Mouse (Mus musculus): Measurements from ENCODE around the gene Tmem209. TPM values are rescaled to one million over a fixed set of nuclear protein-coding genes. Genes with fewer than 3 reads are reported as not detected.
A peak's percentile ranks its signal among the peaks of the same experiment; 100 is the strongest.

Tmem209 gene
- polyA plus RNA-seq, 1 experiment from 2014 or later, result 12.6 TPM

- H3K36me3 ChIP-seq (replicated peaks; ENCODE audit: insufficient read depth, low read length), result peaks cover 53% of the 10 kb centered on the region
Observed at GRCm38 (mm10) chr6:30499049-30499448, 10.5 kb downstream of the Tmem209 start.

GRCm38 (mm10) chr6:30486504-30486903, 23.1 kb downstream of the Tmem209 start:
- Histone ChIP-seq H3K36me3 (replicated peaks; ENCODE audit: insufficient read depth, low read length) (peaks cover 77% of the 10 kb centered on the region), H3K27ac (ENCODE audit: low read depth) (no peak overlapping the region), H3K9me3 (ENCODE audit: low read length) (no peaks in the 10 kb centered on the region), H3K27me3 (ENCODE audit: insufficient read depth, low read length) (no peaks in the 10 kb centered on the region), H3K9ac (replicated peaks) (no peak overlapping the region), H3K4me1 (ENCODE audit: insufficient read depth) (no peaks in the 10 kb centered on the region), H3K4me2 (ENCODE audit: low read depth, low read length) (no peak overlapping the region), H3K4me3 (ENCODE audit: low read depth, low read length) (no peak overlapping the region)
- TF ChIP-seq EP300 (IDR thresholded peaks at IDR 0.05; ENCODE audit: low read depth) (no peak), CTCF (IDR thresholded peaks at IDR 0.05; ENCODE audit: low read depth) (no peak)
- ATAC-seq (no peak), DNase-seq (no peak)
- 86% methylated on average over 6 of the region's 6 CpGs for whole genome bisulfite sequencing (ENCODE audit: insufficient replicate concordance)

More at GRCm38 (mm10) chr6:30499049-30499448, 10.5 kb downstream of the Tmem209 start:
- no peak for ATAC-seq
- Histone ChIP-seq H3K4me3 (ENCODE audit: low read depth, low read length) (no peak overlapping the region), H3K9ac (replicated peaks) (no peak overlapping the region), H3K27me3 (ENCODE audit: insufficient read depth, low read length) (no peaks in the 10 kb centered on the region), H3K27ac (ENCODE audit: low read depth) (no peak overlapping the region), H3K4me2 (ENCODE audit: low read depth, low read length) (no peak overlapping the region), H3K9me3 (ENCODE audit: low read length) (no peaks in the 10 kb centered on the region), H3K4me1 (ENCODE audit: insufficient read depth) (no peaks in the 10 kb centered on the region)
- no peak for DNase-seq
- 41% methylated on average over 3 of the region's 3 CpGs for WGBS (ENCODE audit: insufficient replicate concordance)
- TF ChIP-seq CTCF (IDR thresholded peaks at IDR 0.05; ENCODE audit: low read depth), result no peak
- no peak for TF ChIP-seq EP300 (IDR thresholded peaks at IDR 0.05; ENCODE audit: low read depth)

- no peak for TF ChIP-seq EP300 (IDR thresholded peaks at IDR 0.05; ENCODE audit: low read depth)
- no peak for TF ChIP-seq CTCF (IDR thresholded peaks at IDR 0.05; ENCODE audit: low read depth)
- WGBS (ENCODE audit: insufficient replicate concordance), result 89% methylated on average over 2 of the region's 2 CpGs
- Histone ChIP-seq H3K4me2 (ENCODE audit: low read depth, low read length) (no peak overlapping the region), H3K4me1 (ENCODE audit: insufficient read depth) (peaks cover 3% of the 10 kb centered on the region; the same call in 1 of the 2 replicates), H3K36me3 (replicated peaks; ENCODE audit: insufficient read depth, low read length) (peaks cover 84% of the 10 kb centered on the region), H3K9me3 (ENCODE audit: low read length) (no peaks in the 10 kb centered on the region), H3K9ac (replicated peaks) (no peak overlapping the region), H3K27ac (ENCODE audit: low read depth) (no peak overlapping the region), H3K27me3 (ENCODE audit: insufficient read depth, low read length) (no peaks in the 10 kb centered on the region), H3K4me3 (ENCODE audit: low read depth, low read length) (no peak overlapping the region)
- no peak for ATAC-seq
- no peak for DNase-seq
Observed at GRCm38 (mm10) chr6:30482908-30483307, 26.7 kb downstream of the Tmem209 start.

- no peak overlapping the region for H3K4me2 ChIP-seq (ENCODE audit: low read depth, low read length)
- H3K4me1 ChIP-seq (ENCODE audit: insufficient read depth), result peaks cover 8% of the 10 kb centered on the region; the same call in 1 of the 2 replicates
- 91% methylated on average over 3 of the region's 3 CpGs for WGBS (ENCODE audit: insufficient replicate concordance)
- no peak overlapping the region for H3K9ac ChIP-seq (replicated peaks)
- no peak for DNase-seq
- H3K4me3 ChIP-seq (ENCODE audit: low read depth, low read length), result no peak overlapping the region
- ATAC-seq, result no peak
- no peaks in the 10 kb centered on the region for H3K9me3 ChIP-seq (ENCODE audit: low read length)
- H3K27me3 ChIP-seq (ENCODE audit: insufficient read depth, low read length), result no peaks in the 10 kb centered on the region
- H3K36me3 ChIP-seq (replicated peaks; ENCODE audit: insufficient read depth, low read length), result peaks cover 53% of the 10 kb centered on the region
- no peak overlapping the region for H3K27ac ChIP-seq (ENCODE audit: low read depth)
- TF ChIP-seq CTCF (IDR thresholded peaks at IDR 0.05; ENCODE audit: low read depth), result no peak
- TF ChIP-seq EP300 (IDR thresholded peaks at IDR 0.05; ENCODE audit: low read depth), result no peak
Observed at GRCm38 (mm10) chr6:30479418-30479817, 30.2 kb downstream of the Tmem209 start.

- H3K27ac ChIP-seq (ENCODE audit: low read depth), result no peak overlapping the region; the same call in 1 of the 2 replicates
- peak; percentile 68 for ATAC-seq
- WGBS (ENCODE audit: insufficient replicate concordance), result 62% methylated on average over 6 of the region's 6 CpGs
Observed at GRCm38 (mm10) chr6:30477784-30478183, 31.8 kb downstream of the Tmem209 start.

GRCm38 (mm10) chr6:30477210-30477714, 32.3 kb downstream of the Tmem209 start:
- DNase-seq, result no peak
- Histone ChIP-seq H3K4me3 (ENCODE audit: low read depth, low read length) (no peak overlapping the region), H3K4me1 (ENCODE audit: insufficient read depth) (peaks cover 8% of the 10 kb centered on the region; the same call in 1 of the 2 replicates), H3K36me3 (replicated peaks; ENCODE audit: insufficient read depth, low read length) (peaks cover 34% of the 10 kb centered on the region), H3K27me3 (ENCODE audit: insufficient read depth, low read length) (no peaks in the 10 kb centered on the region), H3K9ac (replicated peaks) (no peak overlapping the region), H3K27ac (ENCODE audit: low read depth) (no peak overlapping the region; the same call in 1 of the 2 replicates), H3K4me2 (ENCODE audit: low read depth, low read length) (no peak overlapping the region), H3K9me3 (ENCODE audit: low read length) (no peaks in the 10 kb centered on the region)
- 65% methylated on average over 8 of the region's 8 CpGs for WGBS (ENCODE audit: insufficient replicate concordance)
- no peak for TF ChIP-seq EP300 (IDR thresholded peaks at IDR 0.05; ENCODE audit: low read depth)
- TF ChIP-seq CTCF (IDR thresholded peaks at IDR 0.05; ENCODE audit: low read depth), result no peak
- ATAC-seq, result peak; percentile 72

More at GRCm38 (mm10) chr6:30477784-30478183, 31.8 kb downstream of the Tmem209 start:
- DNase-seq, result no peak
- Histone ChIP-seq H3K4me1 (ENCODE audit: insufficient read depth) (peaks cover 8% of the 10 kb centered on the region; the same call in 1 of the 2 replicates), H3K9me3 (ENCODE audit: low read length) (no peaks in the 10 kb centered on the region), H3K4me2 (ENCODE audit: low read depth, low read length) (no peak overlapping the region), H3K4me3 (ENCODE audit: low read depth, low read length) (no peak overlapping the region), H3K9ac (replicated peaks) (no peak overlapping the region), H3K27me3 (ENCODE audit: insufficient read depth, low read length) (no peaks in the 10 kb centered on the region), H3K36me3 (replicated peaks; ENCODE audit: insufficient read depth, low read length) (peaks cover 39% of the 10 kb centered on the region)
- TF ChIP-seq CTCF (IDR thresholded peaks at IDR 0.05; ENCODE audit: low read depth) (no peak), EP300 (IDR thresholded peaks at IDR 0.05; ENCODE audit: low read depth) (no peak)
